Mouse (Mus musculus): ENCODE data around the gene Apoh. TPM values are rescaled to one million over a fixed set of nuclear protein-coding genes. Genes with fewer than 3 reads are reported as not detected.
A peak's percentile ranks its signal among the peaks of the same experiment; 100 is the strongest.

Apoh gene
- polyA plus RNA-seq, 1 experiment from 2014 or later: not detected

DNA sequence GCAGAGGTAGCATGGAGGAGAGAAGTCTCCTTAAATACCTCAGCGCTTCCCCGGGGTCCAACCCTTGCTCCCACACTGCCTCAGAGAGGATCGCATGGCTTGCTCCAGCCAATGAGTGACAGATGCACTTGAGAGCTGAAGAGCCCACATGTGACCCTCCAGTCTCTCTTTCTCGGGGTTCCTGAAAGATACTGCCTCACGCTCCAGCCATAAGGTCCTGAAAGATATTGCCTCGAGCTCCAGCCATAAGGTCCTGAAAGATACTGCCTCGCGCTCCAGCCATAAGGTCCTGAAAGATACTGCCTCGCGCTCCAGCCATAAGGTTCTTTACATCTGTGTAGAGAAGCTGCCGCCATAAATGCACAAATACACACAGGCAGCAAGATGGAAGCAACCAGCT, 24.0 kb upstream of the Apoh start:
- H3K4me1 ChIP-seq (ENCODE audit: control insufficient read depth, insufficient read depth, low read length): 0 out of 2 replicates have a peak, but pooled peaks cover 13% of the 10 kb centered on the region
- no peak overlapping the region for H3K9ac ChIP-seq (ENCODE audit: low read depth, low read length)
- no peak for ATAC-seq (ENCODE audit: low FRiP score, low TSS enrichment)
- H3K27me3 ChIP-seq (ENCODE audit: control insufficient read depth, insufficient read depth, low read length): no peaks in the 10 kb centered on the region
- 79% methylated on average over 11 of the region's 11 CpGs for WGBS
- no peaks in the 10 kb centered on the region for H3K9me3 ChIP-seq (ENCODE audit: control insufficient read depth, low read length)
- H3K36me3 ChIP-seq (ENCODE audit: control insufficient read depth, insufficient read depth, low read length): no peaks in the 10 kb centered on the region
- no peak overlapping the region for H3K4me2 ChIP-seq (replicated peaks; ENCODE audit: low read depth, low read length)
- H3K27ac ChIP-seq (ENCODE audit: low read depth, low read length): no peak overlapping the region
- H3K4me3 ChIP-seq (ENCODE audit: low read length): no peak overlapping the region

GRCm38 (mm10) chr11:108320561-108320960, 22.6 kb upstream of the Apoh start:
- Histone ChIP-seq H3K4me1 (ENCODE audit: control insufficient read depth, insufficient read depth, low read length) (0 out of 2 replicates have a peak, but pooled peaks cover 13% of the 10 kb centered on the region), H3K27me3 (ENCODE audit: control insufficient read depth, insufficient read depth, low read length) (no peaks in the 10 kb centered on the region), H3K9me3 (ENCODE audit: control insufficient read depth, low read length) (no peaks in the 10 kb centered on the region), H3K4me3 (ENCODE audit: low read length) (no peak overlapping the region), H3K27ac (ENCODE audit: low read depth, low read length) (no peak overlapping the region), H3K36me3 (ENCODE audit: control insufficient read depth, insufficient read depth, low read length) (no peaks in the 10 kb centered on the region), H3K9ac (ENCODE audit: low read depth, low read length) (no peak overlapping the region), H3K4me2 (replicated peaks; ENCODE audit: low read depth, low read length) (no peak overlapping the region)
- ATAC-seq (ENCODE audit: low FRiP score, low TSS enrichment): no peak
- WGBS: 83% methylated on average over 7 of the region's 7 CpGs

DNA sequence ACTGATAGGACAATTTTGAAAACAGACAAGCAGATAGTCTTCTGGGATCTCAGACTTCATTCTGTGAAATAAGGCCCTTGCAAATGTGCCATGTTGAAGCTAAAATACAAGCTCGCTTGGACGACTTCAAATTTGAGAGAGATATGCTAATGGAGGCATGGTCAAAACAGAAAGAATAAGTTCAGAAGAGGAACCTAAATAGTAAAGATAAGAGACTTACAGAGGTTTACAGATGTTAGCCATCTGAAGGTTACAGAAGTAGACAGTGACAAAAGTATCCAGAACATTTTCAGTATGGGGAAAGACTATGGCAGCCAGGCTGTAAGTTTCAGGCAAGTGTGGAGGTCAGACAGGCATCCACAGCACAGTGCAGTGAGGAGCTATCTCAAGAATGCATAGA, 21.0 kb upstream of the Apoh start:
- Histone ChIP-seq H3K36me3 (ENCODE audit: control insufficient read depth, insufficient read depth, low read length) (no peaks in the 10 kb centered on the region), H3K9me3 (ENCODE audit: control insufficient read depth, low read length) (no peaks in the 10 kb centered on the region), H3K27ac (ENCODE audit: low read depth, low read length) (no peak overlapping the region), H3K4me3 (ENCODE audit: low read length) (no peak overlapping the region), H3K9ac (ENCODE audit: low read depth, low read length) (no peak overlapping the region), H3K4me1 (ENCODE audit: control insufficient read depth, insufficient read depth, low read length) (0 out of 2 replicates have a peak, but pooled peaks cover 16% of the 10 kb centered on the region), H3K4me2 (replicated peaks; ENCODE audit: low read depth, low read length) (no peak overlapping the region), H3K27me3 (ENCODE audit: control insufficient read depth, insufficient read depth, low read length) (no peaks in the 10 kb centered on the region)
- WGBS: 80% methylated on average over 2 of the region's 2 CpGs
- no peak for ATAC-seq (ENCODE audit: low FRiP score, low TSS enrichment)

- Histone ChIP-seq H3K36me3 (ENCODE audit: control insufficient read depth, insufficient read depth, low read length) (no peaks in the 10 kb centered on the region), H3K27me3 (ENCODE audit: control insufficient read depth, insufficient read depth, low read length) (no peaks in the 10 kb centered on the region), H3K4me2 (replicated peaks; ENCODE audit: low read depth, low read length) (no peak overlapping the region), H3K9me3 (ENCODE audit: control insufficient read depth, low read length) (no peaks in the 10 kb centered on the region), H3K9ac (ENCODE audit: low read depth, low read length) (no peak overlapping the region), H3K4me1 (ENCODE audit: control insufficient read depth, insufficient read depth, low read length) (peaks cover 16% of the 10 kb centered on the region; the same call in 1 of the 2 replicates), H3K4me3 (ENCODE audit: low read length) (no peak overlapping the region), H3K27ac (ENCODE audit: low read depth, low read length) (no peak overlapping the region)
- WGBS: 74% methylated on average over 8 of the region's 8 CpGs
- ATAC-seq (ENCODE audit: low FRiP score, low TSS enrichment): no peak
Observed at GRCm38 (mm10) chr11:108325943-108326342, 17.2 kb upstream of the Apoh start.

GRCm38 (mm10) chr11:108330818-108331217, 12.3 kb upstream of the Apoh start:
- Histone ChIP-seq H3K4me1 (ENCODE audit: control insufficient read depth, insufficient read depth, low read length) (peaks cover 20% of the 10 kb centered on the region), H3K9ac (ENCODE audit: low read depth, low read length) (no peak overlapping the region), H3K36me3 (ENCODE audit: control insufficient read depth, insufficient read depth, low read length) (no peaks in the 10 kb centered on the region), H3K4me2 (replicated peaks; ENCODE audit: low read depth, low read length) (no peak overlapping the region), H3K9me3 (ENCODE audit: control insufficient read depth, low read length) (no peaks in the 10 kb centered on the region), H3K4me3 (ENCODE audit: low read length) (no peak overlapping the region), H3K27me3 (ENCODE audit: control insufficient read depth, insufficient read depth, low read length) (no peaks in the 10 kb centered on the region), H3K27ac (ENCODE audit: low read depth, low read length) (no peak overlapping the region)
- ATAC-seq (ENCODE audit: low FRiP score, low TSS enrichment): no peak
- WGBS: 86% methylated on average over 11 of the region's 11 CpGs

GRCm38 (mm10) chr11:108333006-108333405, 10.1 kb upstream of the Apoh start:
- ATAC-seq (ENCODE audit: low FRiP score, low TSS enrichment): no peak
- H3K9ac ChIP-seq (ENCODE audit: low read depth, low read length): no peak overlapping the region
- no peak overlapping the region for H3K4me3 ChIP-seq (ENCODE audit: low read length)
- H3K4me1 ChIP-seq (ENCODE audit: control insufficient read depth, insufficient read depth, low read length): peaks cover 25% of the 10 kb centered on the region; the same call in 1 of the 2 replicates
- H3K4me2 ChIP-seq (replicated peaks; ENCODE audit: low read depth, low read length): no peak overlapping the region
- no peak overlapping the region for H3K27ac ChIP-seq (ENCODE audit: low read depth, low read length)
- H3K36me3 ChIP-seq (ENCODE audit: control insufficient read depth, insufficient read depth, low read length): no peaks in the 10 kb centered on the region
- H3K27me3 ChIP-seq (ENCODE audit: control insufficient read depth, insufficient read depth, low read length): no peaks in the 10 kb centered on the region
- 30% methylated on average over 5 of the region's 5 CpGs for whole genome bisulfite sequencing
- no peaks in the 10 kb centered on the region for H3K9me3 ChIP-seq (ENCODE audit: control insufficient read depth, low read length)

- peak overlapping the region; percentile 4; the same call in 1 of the 2 replicates for H3K4me2 ChIP-seq (replicated peaks; ENCODE audit: low read depth, low read length)
- no peaks in the 10 kb centered on the region for H3K27me3 ChIP-seq (ENCODE audit: control insufficient read depth, insufficient read depth, low read length)
- no peak overlapping the region for H3K9ac ChIP-seq (ENCODE audit: low read depth, low read length)
- WGBS: 28% methylated on average over 8 of the region's 8 CpGs
- no peaks in the 10 kb centered on the region for H3K36me3 ChIP-seq (ENCODE audit: control insufficient read depth, insufficient read depth, low read length)
- H3K4me3 ChIP-seq (ENCODE audit: low read length): no peak overlapping the region
- peak overlapping the region; percentile 77 for H3K27ac ChIP-seq (ENCODE audit: low read depth, low read length)
- H3K9me3 ChIP-seq (ENCODE audit: control insufficient read depth, low read length): no peaks in the 10 kb centered on the region
- peaks cover 25% of the 10 kb centered on the region; the same call in 1 of the 2 replicates for H3K4me1 ChIP-seq (ENCODE audit: control insufficient read depth, insufficient read depth, low read length)
- ATAC-seq (ENCODE audit: low FRiP score, low TSS enrichment): peak; percentile 79
Observed at GRCm38 (mm10) chr11:108333583-108334379, 9.4 kb upstream of the Apoh start.

DNA sequence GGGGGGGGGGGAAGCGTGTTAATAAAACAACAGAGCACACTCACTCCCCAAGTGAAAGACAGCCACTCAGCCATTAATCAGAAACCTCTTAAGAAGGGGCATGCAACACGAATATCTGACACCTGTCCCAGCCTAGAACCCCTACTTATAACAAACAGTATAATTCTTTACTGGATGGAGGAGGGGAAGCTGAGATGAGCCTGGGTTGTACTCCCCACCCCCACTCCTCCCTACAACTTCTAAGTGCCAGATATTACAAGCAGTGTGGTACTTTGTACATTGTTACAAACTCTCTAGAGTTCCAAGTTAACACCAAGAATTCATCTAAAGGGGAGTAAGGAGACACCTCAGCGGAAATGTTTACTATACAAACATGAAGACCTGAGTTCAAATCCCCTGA, 8.5 kb upstream of the Apoh start:
- WGBS: 30% methylated on average over 3 of the region's 3 CpGs

DNA sequence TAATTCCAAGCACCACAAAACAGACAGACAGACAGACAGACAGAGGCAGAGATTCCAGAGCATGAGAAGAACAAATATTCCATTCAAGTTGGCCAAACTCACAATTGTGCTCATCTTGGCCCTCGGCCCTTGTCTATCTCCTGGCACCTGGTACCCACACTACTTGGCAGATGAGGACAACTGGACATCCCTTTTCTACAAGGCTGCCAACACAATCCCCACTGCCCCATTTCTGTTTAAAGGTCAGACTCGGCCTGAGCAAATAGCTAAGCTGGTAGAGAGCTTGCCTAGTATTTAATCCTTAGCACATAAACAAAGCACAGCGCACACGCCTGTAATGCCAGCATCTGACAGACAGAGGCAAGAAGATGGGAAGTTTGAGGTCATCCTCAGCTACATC, 7.6 kb upstream of the Apoh start:
- no peak overlapping the region for H3K27ac ChIP-seq (ENCODE audit: low read depth, low read length)
- no peaks in the 10 kb centered on the region for H3K36me3 ChIP-seq (ENCODE audit: control insufficient read depth, insufficient read depth, low read length)
- 86% methylated on average over 4 of the region's 4 CpGs for WGBS
- H3K9ac ChIP-seq (ENCODE audit: low read depth, low read length): no peak overlapping the region
- no peak overlapping the region for H3K4me2 ChIP-seq (replicated peaks; ENCODE audit: low read depth, low read length)
- H3K9me3 ChIP-seq (ENCODE audit: control insufficient read depth, low read length): no peaks in the 10 kb centered on the region
- ATAC-seq (ENCODE audit: low FRiP score, low TSS enrichment): no peak
- no peak overlapping the region for H3K4me3 ChIP-seq (ENCODE audit: low read length)
- H3K27me3 ChIP-seq (ENCODE audit: control insufficient read depth, insufficient read depth, low read length): no peaks in the 10 kb centered on the region
- peaks cover 25% of the 10 kb centered on the region; the same call in 1 of the 2 replicates for H3K4me1 ChIP-seq (ENCODE audit: control insufficient read depth, insufficient read depth, low read length)

More for the DNA sequence above, 8.5 kb upstream of the Apoh start:
- Histone ChIP-seq H3K27ac (ENCODE audit: low read depth, low read length) (peak overlapping the region; percentile 77), H3K4me3 (ENCODE audit: low read length) (no peak overlapping the region), H3K27me3 (ENCODE audit: control insufficient read depth, insufficient read depth, low read length) (no peaks in the 10 kb centered on the region), H3K9me3 (ENCODE audit: control insufficient read depth, low read length) (no peaks in the 10 kb centered on the region), H3K9ac (ENCODE audit: low read depth, low read length) (no peak overlapping the region), H3K4me2 (replicated peaks; ENCODE audit: low read depth, low read length) (no peak overlapping the region), H3K4me1 (ENCODE audit: control insufficient read depth, insufficient read depth, low read length) (peaks cover 25% of the 10 kb centered on the region; the same call in 1 of the 2 replicates), H3K36me3 (ENCODE audit: control insufficient read depth, insufficient read depth, low read length) (no peaks in the 10 kb centered on the region)
- no peak for ATAC-seq (ENCODE audit: low FRiP score, low TSS enrichment)
